Mouse (Mus musculus) stomach, postnatal 0 days (tissue): ENCODE data around the gene Cyfip2.

Experiments
- CTCF ChIP-seq: IDR thresholded peaks from 2 replicates; pipeline ENCODE4 v1.5.1; 2016; ENCODE audit warnings: antibody characterized with exemption, low read depth, mild to moderate bottlenecking, moderate library complexity
- EP300 ChIP-seq: optimal IDR thresholded peaks from 2 replicates; pipeline ENCODE3; 2016; ENCODE audit warnings: antibody characterized with exemption

DNA sequence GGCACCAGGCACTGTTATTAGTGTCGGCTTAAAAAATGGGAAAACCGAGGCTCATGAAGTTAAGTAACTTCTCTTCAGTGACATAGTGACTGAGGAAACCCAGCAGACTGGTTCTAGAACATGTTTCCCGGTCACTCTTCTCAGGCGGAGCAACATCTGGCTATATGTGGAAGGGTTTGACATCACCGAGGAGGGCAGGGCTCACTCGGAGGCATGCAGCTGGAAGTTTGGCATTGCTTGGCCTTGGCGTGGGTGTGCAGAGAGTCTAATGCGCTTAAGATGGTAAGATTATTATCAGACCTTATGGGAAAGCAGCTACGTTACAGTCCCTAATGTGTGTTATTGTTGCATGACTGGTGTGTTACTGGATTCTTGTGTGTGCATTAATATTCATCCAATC, 140.5 kb downstream of the Cyfip2 start:
- TF ChIP-seq CTCF (no peak), EP300 (no peak)
